Mouse (Mus musculus): ENCODE results near the gene Usp2. TPM values are rescaled to one million over a fixed set of nuclear protein-coding genes. Genes with fewer than 3 reads are reported as not detected.

Usp2 gene
- polyA plus RNA-seq (2016; fragmentation: Nextera tagmentation; extraction: Ambion mirVana), result 1.8 and 3.9 TPM in 2 replicates

DNA sequence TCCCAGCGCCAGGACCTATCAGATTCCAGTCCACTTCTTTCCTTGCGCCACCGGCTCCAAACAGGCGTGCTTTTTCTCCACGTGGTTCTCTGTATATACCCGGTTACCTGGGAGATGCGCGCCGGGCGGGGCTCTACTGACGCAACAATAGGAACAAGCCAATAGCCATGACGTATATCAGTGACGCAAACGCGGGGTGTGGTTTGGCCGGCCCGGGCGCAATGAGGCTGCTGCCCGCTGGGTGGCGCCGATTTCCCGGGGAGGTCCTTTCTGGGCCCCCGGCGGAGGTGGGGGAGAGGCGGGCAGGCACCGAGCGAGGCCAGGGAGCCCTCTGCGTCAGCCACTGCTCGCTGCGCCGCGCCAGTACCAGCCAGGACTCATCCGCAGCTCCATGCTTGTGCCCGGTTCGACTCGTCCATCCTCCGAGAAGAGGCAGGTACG lies at the start of gene Usp2:
TSS of gene Usp2 (plus strand) at position 237 of the 441 bp plus-strand sequence.
- WGBS (ENCODE audit: insufficient replicate concordance), result under 1% methylated on average over 38 of the region's 38 CpGs
- H3K27me3 ChIP-seq (replicated peaks), result peaks cover 25% of the 10 kb centered on the region
- no peaks in the 10 kb centered on the region for H3K9me3 ChIP-seq (replicated peaks)
- H3K27ac ChIP-seq, result 0 out of 2 replicates have a peak within 1 kb of the TSS, but pooled peaks have one; percentile 25
- peak; percentile 91 for ATAC-seq
- peak within 1 kb of the TSS; percentile 66 for H3K9ac ChIP-seq
- peak within 1 kb of the TSS; percentile 60 for H3K4me3 ChIP-seq
- H3K4me1 ChIP-seq, result peaks cover 40% of the 10 kb centered on the region
- H3K4me2 ChIP-seq, result peak within 1 kb of the TSS; percentile 93
- H3K36me3 ChIP-seq, result no peaks in the 10 kb centered on the region

DNA sequence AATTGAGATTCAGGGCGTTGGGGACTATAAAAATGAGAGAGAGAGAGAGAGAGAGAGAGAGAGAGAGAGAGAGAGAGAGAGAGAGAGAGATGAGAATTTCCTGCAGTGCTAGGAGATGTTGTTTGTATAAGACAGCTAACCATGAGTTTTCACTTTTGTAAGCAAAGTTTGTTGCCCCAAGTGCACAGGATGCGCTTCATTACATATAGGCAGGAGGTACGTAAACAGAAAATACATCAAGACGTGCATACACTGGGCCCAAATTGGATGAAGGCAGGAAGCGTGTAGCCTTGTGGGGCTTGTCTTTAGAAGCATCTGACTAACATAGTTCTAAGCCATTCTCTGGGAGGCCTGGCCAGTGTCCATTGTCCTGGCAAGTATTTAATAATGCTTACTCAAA lies 49.0 kb upstream of the Usp2 start:
- Histone ChIP-seq H3K27ac (no peak overlapping the region), H3K27me3 (replicated peaks) (no peaks in the 10 kb centered on the region), H3K9ac (no peak overlapping the region), H3K36me3 (no peaks in the 10 kb centered on the region), H3K9me3 (replicated peaks) (no peaks in the 10 kb centered on the region), H3K4me2 (no peak overlapping the region), H3K4me1 (no peaks in the 10 kb centered on the region), H3K4me3 (no peak overlapping the region)
- WGBS (ENCODE audit: insufficient replicate concordance), result 67% methylated on average over 5 of the region's 5 CpGs
- ATAC-seq, result no peak

GRCm38 (mm10) chr9:44020001-44020400 lies 46.8 kb upstream of the Usp2 start:
- ATAC-seq, result no peak
- H3K36me3 ChIP-seq, result no peaks in the 10 kb centered on the region
- H3K27ac ChIP-seq, result no peak overlapping the region
- no peaks in the 10 kb centered on the region for H3K4me1 ChIP-seq
- no peaks in the 10 kb centered on the region for H3K9me3 ChIP-seq (replicated peaks)
- H3K4me3 ChIP-seq, result no peak overlapping the region
- H3K27me3 ChIP-seq (replicated peaks), result no peaks in the 10 kb centered on the region
- no peak overlapping the region for H3K4me2 ChIP-seq
- no peak overlapping the region for H3K9ac ChIP-seq
- 56% methylated on average over 7 of the region's 7 CpGs for WGBS (ENCODE audit: insufficient replicate concordance)

DNA sequence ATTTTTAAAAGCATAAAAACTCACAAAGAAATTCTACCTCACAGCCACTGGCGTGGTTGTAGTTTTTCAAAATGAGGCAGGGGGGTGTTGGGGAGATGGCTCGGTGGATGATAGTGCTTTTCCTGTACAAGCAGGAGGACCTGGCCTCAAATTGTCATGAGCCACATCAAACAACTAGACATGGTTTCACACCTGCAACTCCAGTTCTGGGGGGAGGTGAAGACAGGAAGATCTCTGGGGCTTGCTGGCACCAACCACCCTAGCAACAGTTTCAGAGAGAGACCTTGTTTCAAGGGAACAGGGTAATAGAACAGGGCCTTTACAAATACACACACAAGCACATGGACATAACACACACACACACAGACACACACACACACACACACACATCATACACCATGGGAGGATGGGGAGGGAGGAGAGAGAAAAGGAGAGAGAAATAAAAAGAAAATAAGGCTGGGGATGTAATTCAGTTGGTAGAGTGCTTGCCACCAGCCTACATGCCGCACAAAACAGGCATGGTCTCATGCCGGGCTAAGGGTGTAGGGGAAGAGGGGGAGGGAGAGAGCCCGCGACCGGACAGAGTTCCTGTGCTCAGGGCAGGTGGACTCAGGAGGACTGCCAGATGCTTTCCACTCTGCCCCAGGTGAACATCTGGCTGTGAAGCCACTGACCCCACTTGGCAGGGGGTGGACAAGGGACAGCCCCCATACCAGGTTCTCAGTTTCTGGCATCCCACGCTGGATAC lies 44.5 kb upstream of the Usp2 start:
- 61% methylated on average over 8 of the region's 8 CpGs for WGBS (ENCODE audit: insufficient replicate concordance)
- H3K4me3 ChIP-seq, result no peak overlapping the region
- no peak overlapping the region for H3K27ac ChIP-seq
- no peak overlapping the region for H3K4me2 ChIP-seq
- no peaks in the 10 kb centered on the region for H3K9me3 ChIP-seq (replicated peaks)
- no peak overlapping the region for H3K9ac ChIP-seq
- no peaks in the 10 kb centered on the region for H3K4me1 ChIP-seq
- no peak for ATAC-seq
- H3K27me3 ChIP-seq (replicated peaks), result no peaks in the 10 kb centered on the region
- no peaks in the 10 kb centered on the region for H3K36me3 ChIP-seq

GRCm38 (mm10) chr9:44024096-44024495 lies 42.7 kb upstream of the Usp2 start:
- H3K9ac ChIP-seq, result no peak overlapping the region
- H3K27me3 ChIP-seq (replicated peaks), result no peaks in the 10 kb centered on the region
- H3K9me3 ChIP-seq (replicated peaks), result no peaks in the 10 kb centered on the region
- WGBS (ENCODE audit: insufficient replicate concordance), result 37% methylated on average over 3 of the region's 3 CpGs
- ATAC-seq, result no peak
- H3K4me2 ChIP-seq, result no peak overlapping the region
- no peaks in the 10 kb centered on the region for H3K4me1 ChIP-seq
- H3K36me3 ChIP-seq, result no peaks in the 10 kb centered on the region
- no peak overlapping the region for H3K27ac ChIP-seq
- H3K4me3 ChIP-seq, result no peak overlapping the region

- H3K9me3 ChIP-seq (replicated peaks), result no peaks in the 10 kb centered on the region
- no peak overlapping the region for H3K9ac ChIP-seq
- H3K4me1 ChIP-seq, result no peaks in the 10 kb centered on the region
- no peak overlapping the region for H3K4me2 ChIP-seq
- no peaks in the 10 kb centered on the region for H3K27me3 ChIP-seq (replicated peaks)
- WGBS (ENCODE audit: insufficient replicate concordance), result 35% methylated on average over 5 of the region's 5 CpGs
- no peak overlapping the region for H3K27ac ChIP-seq
- H3K4me3 ChIP-seq, result no peak overlapping the region
- no peak for ATAC-seq
- no peaks in the 10 kb centered on the region for H3K36me3 ChIP-seq
Observed at GRCm38 (mm10) chr9:44029580-44030236, 37.1 kb upstream of the Usp2 start.

GRCm38 (mm10) chr9:44030646-44031045 lies 36.2 kb upstream of the Usp2 start:
- Histone ChIP-seq H3K36me3 (no peaks in the 10 kb centered on the region), H3K4me1 (no peaks in the 10 kb centered on the region), H3K9me3 (replicated peaks) (no peaks in the 10 kb centered on the region), H3K4me2 (no peak overlapping the region), H3K9ac (no peak overlapping the region), H3K27me3 (replicated peaks) (no peaks in the 10 kb centered on the region), H3K4me3 (no peak overlapping the region), H3K27ac (no peak overlapping the region)
- 68% methylated on average over 4 of the region's 4 CpGs for WGBS (ENCODE audit: insufficient replicate concordance)
- ATAC-seq, result no peak

- no peak for ATAC-seq
- WGBS (ENCODE audit: insufficient replicate concordance), result 35% methylated on average over 5 of the region's 5 CpGs
- Histone ChIP-seq H3K9me3 (replicated peaks) (no peaks in the 10 kb centered on the region), H3K4me3 (no peak overlapping the region), H3K4me2 (no peak overlapping the region), H3K27ac (no peak overlapping the region), H3K27me3 (replicated peaks) (no peaks in the 10 kb centered on the region), H3K9ac (no peak overlapping the region), H3K36me3 (no peaks in the 10 kb centered on the region), H3K4me1 (no peaks in the 10 kb centered on the region)
Observed at GRCm38 (mm10) chr9:44031079-44031478, 35.7 kb upstream of the Usp2 start.

DNA sequence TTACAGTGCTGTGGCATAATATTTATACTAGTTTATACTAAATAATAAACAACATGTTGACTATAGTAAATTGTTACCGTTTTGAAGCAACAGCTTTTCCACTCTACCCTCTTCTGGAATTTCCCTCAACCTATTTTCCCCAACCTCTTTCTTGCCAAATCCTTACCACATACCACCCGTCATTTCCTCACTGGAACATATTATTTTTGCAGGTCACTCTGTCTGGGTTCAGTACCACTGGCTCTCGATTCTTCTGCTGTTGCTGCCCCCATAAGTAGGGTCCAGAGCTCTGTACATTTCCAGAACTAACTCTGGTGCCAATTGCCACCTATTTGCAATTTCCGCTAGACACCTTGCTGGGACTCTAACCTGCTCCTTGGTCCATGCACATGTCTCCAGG lies 34.9 kb upstream of the Usp2 start:
- Histone ChIP-seq H3K9me3 (replicated peaks) (no peaks in the 10 kb centered on the region), H3K27ac (no peak overlapping the region), H3K4me3 (no peak overlapping the region), H3K4me2 (no peak overlapping the region), H3K36me3 (no peaks in the 10 kb centered on the region), H3K27me3 (replicated peaks) (no peaks in the 10 kb centered on the region), H3K9ac (no peak overlapping the region), H3K4me1 (no peaks in the 10 kb centered on the region)
- WGBS (ENCODE audit: insufficient replicate concordance), result 56% methylated on average over 4 of the region's 4 CpGs
- no peak for ATAC-seq

DNA sequence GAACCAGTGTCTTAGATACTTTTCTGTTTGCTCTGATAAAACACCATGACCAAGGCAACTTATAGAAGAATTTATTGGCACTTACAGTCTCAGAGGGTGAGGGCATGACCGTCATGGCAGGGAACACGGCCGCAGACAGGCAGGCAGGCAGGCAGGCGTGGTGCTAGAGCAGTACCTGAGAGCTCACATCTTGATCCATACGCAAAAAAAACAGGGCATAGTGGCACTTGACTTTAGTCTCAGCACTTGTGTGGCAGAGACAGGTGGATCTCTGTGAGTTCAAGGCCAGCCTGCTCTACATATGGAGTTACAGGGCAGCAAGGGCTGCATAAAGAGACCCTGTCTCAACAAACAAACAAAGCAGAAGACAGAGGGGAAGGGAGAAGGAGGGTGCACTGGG lies 33.5 kb upstream of the Usp2 start:
- no peaks in the 10 kb centered on the region for H3K36me3 ChIP-seq
- H3K27ac ChIP-seq, result no peak overlapping the region
- no peak overlapping the region for H3K9ac ChIP-seq
- no peak for ATAC-seq
- H3K27me3 ChIP-seq (replicated peaks), result 0 out of 2 replicates have a peak, but pooled peaks cover under 1% of the 10 kb centered on the region
- H3K4me2 ChIP-seq, result no peak overlapping the region
- H3K4me1 ChIP-seq, result no peaks in the 10 kb centered on the region
- no peaks in the 10 kb centered on the region for H3K9me3 ChIP-seq (replicated peaks)
- H3K4me3 ChIP-seq, result no peak overlapping the region
- WGBS (ENCODE audit: insufficient replicate concordance), result 70% methylated on average over 5 of the region's 5 CpGs

- WGBS (ENCODE audit: insufficient replicate concordance), result 38% methylated on average over 13 of the region's 13 CpGs
- ATAC-seq, result no peak
Observed at GRCm38 (mm10) chr9:44033957-44034727, 32.7 kb upstream of the Usp2 start.

DNA sequence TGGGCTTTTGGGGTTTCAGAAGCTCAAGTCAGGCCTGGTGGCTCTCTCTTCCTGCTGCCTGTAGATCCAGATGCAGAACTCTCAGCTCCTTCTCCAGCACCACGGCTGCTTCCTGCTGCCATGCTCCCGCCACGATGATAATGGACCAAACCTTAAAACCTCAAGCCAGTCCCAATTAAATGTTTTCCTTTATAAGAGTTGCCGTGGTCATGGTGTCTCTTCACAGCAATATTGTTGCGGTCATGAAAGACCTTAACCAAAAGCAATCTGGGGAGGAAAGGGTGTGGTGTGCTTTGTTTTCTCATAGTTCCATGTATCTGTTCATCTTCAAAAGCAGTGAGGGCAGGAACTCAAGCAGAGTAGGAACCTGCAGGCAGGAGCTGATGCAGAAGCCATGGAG lies 29.7 kb upstream of the Usp2 start:
- ATAC-seq, result no peak
- no peak overlapping the region for H3K9ac ChIP-seq
- H3K9me3 ChIP-seq (replicated peaks), result no peaks in the 10 kb centered on the region
- WGBS (ENCODE audit: insufficient replicate concordance), result 79% methylated on average over 5 of the region's 5 CpGs
- H3K36me3 ChIP-seq, result no peaks in the 10 kb centered on the region
- H3K27ac ChIP-seq, result no peak overlapping the region
- peaks cover 21% of the 10 kb centered on the region for H3K27me3 ChIP-seq (replicated peaks)
- H3K4me1 ChIP-seq, result no peaks in the 10 kb centered on the region
- no peak overlapping the region for H3K4me2 ChIP-seq
- no peak overlapping the region for H3K4me3 ChIP-seq

More at GRCm38 (mm10) chr9:44033957-44034727, 32.7 kb upstream of the Usp2 start:
- Histone ChIP-seq H3K27ac (no peak overlapping the region), H3K9ac (no peak overlapping the region), H3K27me3 (replicated peaks) (0 out of 2 replicates have a peak, but pooled peaks cover 6% of the 10 kb centered on the region), H3K4me1 (no peaks in the 10 kb centered on the region), H3K4me2 (no peak overlapping the region), H3K9me3 (replicated peaks) (no peaks in the 10 kb centered on the region), H3K36me3 (no peaks in the 10 kb centered on the region), H3K4me3 (no peak overlapping the region)

All from liver, embryonic 12.5 days (tissue).